Mouse (Mus musculus): ENCODE results near the gene Pdxdc1. TPM values are rescaled to one million over a fixed set of nuclear protein-coding genes. Genes with fewer than 3 reads are reported as not detected.
"Not testable (repeated sequence)": the region's sequence is repeated elsewhere in the genome, so short reads cannot be mapped to it uniquely, and the experiment has no call there.

Pdxdc1 gene
- polyA plus RNA-seq, 1 experiment = 36.0 TPM

- TF ChIP-seq FOSL1 (IDR thresholded peaks at IDR 0.05; ENCODE audit: insufficient read depth, low read length, poor library complexity, severe bottlenecking) (no peak), CEBPB (IDR thresholded peaks at IDR 0.05; ENCODE audit: low read depth) (no peak), MAX (IDR thresholded peaks at IDR 0.05) (no peak), USF1 (IDR thresholded peaks at IDR 0.05; ENCODE audit: low read depth) (no peak), MYOG (IDR thresholded peaks at IDR 0.05; ENCODE audit: control insufficient read depth, extremely low read depth, insufficient read length) (no peak), CTCF (IDR thresholded peaks at IDR 0.05; ENCODE audit: control insufficient read depth, insufficient read depth, insufficient read length) (no peak)
- Histone ChIP-seq H3K36me3 (ENCODE audit: control insufficient read depth, insufficient read depth) (peaks cover 34% of the 10 kb centered on the region), H3K4me3 (ENCODE audit: insufficient read depth, poor library complexity, severe bottlenecking) (no peak overlapping the region)
These were observed 19.7 kb downstream of the Pdxdc1 start for GRCm38 (mm10) chr16:13883094-13883774.

DNA sequence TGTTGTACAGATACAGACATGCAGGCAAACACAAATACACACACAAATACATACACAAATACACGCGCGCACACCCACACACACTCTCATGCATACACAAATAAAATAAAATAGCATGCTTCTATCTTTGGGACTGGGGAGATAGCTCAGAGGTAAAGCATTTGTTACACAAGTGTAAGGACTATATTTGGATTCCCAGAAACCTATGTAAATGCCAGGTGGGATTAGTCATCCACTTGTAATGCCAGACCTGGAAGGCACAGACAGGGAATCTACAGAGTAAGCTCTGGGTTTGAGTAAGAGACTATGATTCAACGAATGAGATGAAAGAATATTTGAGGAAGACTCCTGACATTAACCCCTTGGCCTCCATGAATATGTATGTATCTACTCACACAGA is 27.4 kb downstream of the Pdxdc1 start:
- TF ChIP-seq MAX (IDR thresholded peaks at IDR 0.05) (no peak), CTCF (IDR thresholded peaks at IDR 0.05; ENCODE audit: control insufficient read depth, insufficient read depth, insufficient read length) (no peak), USF1 (IDR thresholded peaks at IDR 0.05; ENCODE audit: low read depth) (no peak), MYOG (IDR thresholded peaks at IDR 0.05; ENCODE audit: control insufficient read depth, extremely low read depth, insufficient read length) (no peak), CEBPB (IDR thresholded peaks at IDR 0.05; ENCODE audit: low read depth) (no peak), FOSL1 (IDR thresholded peaks at IDR 0.05; ENCODE audit: insufficient read depth, low read length, poor library complexity, severe bottlenecking) (no peak), MYOD1 (IDR thresholded peaks at IDR 0.05; ENCODE audit: control insufficient read depth, insufficient read length, low read depth) (no peak)
- Histone ChIP-seq H3K79me2 (ENCODE audit: control insufficient read depth, insufficient read depth) (no peaks in the 10 kb centered on the region), H3K36me3 (ENCODE audit: control insufficient read depth, insufficient read depth) (peaks cover 29% of the 10 kb centered on the region), H3K4me3 (ENCODE audit: insufficient read depth, poor library complexity, severe bottlenecking) (no peak overlapping the region), H3K27me3 (ENCODE audit: control insufficient read depth, insufficient read depth, insufficient read length) (no peaks in the 10 kb centered on the region), H3ac (ENCODE audit: control insufficient read depth, insufficient read length, low read depth) (no peak overlapping the region), H3K79me3 (ENCODE audit: low read depth) (no peaks in the 10 kb centered on the region)

More at GRCm38 (mm10) chr16:13883094-13883774, 19.7 kb downstream of the Pdxdc1 start:
- peaks cover 26% of the 10 kb centered on the region for H3K79me2 ChIP-seq (ENCODE audit: control insufficient read depth, insufficient read depth)
- H3ac ChIP-seq (ENCODE audit: control insufficient read depth, insufficient read length, low read depth) = no peak overlapping the region
- H3K27me3 ChIP-seq (ENCODE audit: control insufficient read depth, insufficient read depth, insufficient read length) = no peaks in the 10 kb centered on the region
- H3K79me3 ChIP-seq (ENCODE audit: low read depth) = peaks cover 11% of the 10 kb centered on the region

GRCm38 (mm10) chr16:13867910-13868514 is 34.9 kb downstream of the Pdxdc1 start:
- Histone ChIP-seq H3K79me3 (ENCODE audit: low read depth) (no peaks in the 10 kb centered on the region), H3K27me3 (ENCODE audit: control insufficient read depth, insufficient read depth, insufficient read length) (no peaks in the 10 kb centered on the region), H3K36me3 (ENCODE audit: control insufficient read depth, insufficient read depth) (peaks cover 30% of the 10 kb centered on the region)

DNA sequence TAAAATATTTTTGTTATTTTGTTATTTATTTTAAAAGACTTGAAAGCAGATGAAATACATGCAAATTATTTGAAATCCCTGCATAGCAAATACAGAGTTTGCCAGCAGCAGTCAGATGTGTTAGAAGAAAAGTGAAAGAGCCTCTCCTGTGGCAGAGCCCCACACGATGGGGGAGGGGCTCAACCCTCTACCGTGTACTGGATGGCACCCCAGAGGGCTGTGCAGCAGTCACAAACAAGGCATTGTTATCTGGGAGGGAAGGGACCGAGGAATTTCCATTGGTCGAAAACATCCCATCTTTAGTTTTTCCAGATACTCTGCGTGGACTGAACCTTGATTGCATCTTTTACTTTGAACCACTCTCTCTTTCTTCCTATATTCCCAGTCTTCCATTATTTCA is 35.5 kb downstream of the Pdxdc1 start:
- peaks cover 36% of the 10 kb centered on the region for H3K36me3 ChIP-seq (ENCODE audit: control insufficient read depth, insufficient read depth)
- not testable (repeated sequence) for H3K79me2 ChIP-seq (ENCODE audit: control insufficient read depth, insufficient read depth); H3K4me3 ChIP-seq (ENCODE audit: insufficient read depth, poor library complexity, severe bottlenecking); H3K27me3 ChIP-seq (ENCODE audit: control insufficient read depth, insufficient read depth, insufficient read length); H3ac ChIP-seq (ENCODE audit: control insufficient read depth, insufficient read length, low read depth); H3K79me3 ChIP-seq (ENCODE audit: low read depth)

More at GRCm38 (mm10) chr16:13867910-13868514, 34.9 kb downstream of the Pdxdc1 start:
- Histone ChIP-seq H3K4me3 (ENCODE audit: insufficient read depth, poor library complexity, severe bottlenecking) (no peak overlapping the region), H3ac (ENCODE audit: control insufficient read depth, insufficient read length, low read depth) (no peak overlapping the region), H3K79me2 (ENCODE audit: control insufficient read depth, insufficient read depth) (no peaks in the 10 kb centered on the region)
- no peak for TF ChIP-seq MYOD1 (IDR thresholded peaks at IDR 0.05; ENCODE audit: control insufficient read depth, insufficient read length, low read depth)
- no peak for TF ChIP-seq FOSL1 (IDR thresholded peaks at IDR 0.05; ENCODE audit: insufficient read depth, low read length, poor library complexity, severe bottlenecking)
- no peak for TF ChIP-seq CEBPB (IDR thresholded peaks at IDR 0.05; ENCODE audit: low read depth)
- TF ChIP-seq MAX (IDR thresholded peaks at IDR 0.05) = no peak
- TF ChIP-seq USF1 (IDR thresholded peaks at IDR 0.05; ENCODE audit: low read depth) = no peak
- no peak for TF ChIP-seq MYOG (IDR thresholded peaks at IDR 0.05; ENCODE audit: control insufficient read depth, extremely low read depth, insufficient read length)
- no peak for TF ChIP-seq CTCF (IDR thresholded peaks at IDR 0.05; ENCODE audit: control insufficient read depth, insufficient read depth, insufficient read length)

GRCm38 (mm10) chr16:13866616-13867015 is 36.3 kb downstream of the Pdxdc1 start:
- Histone ChIP-seq H3ac (ENCODE audit: control insufficient read depth, insufficient read length, low read depth) (no peak overlapping the region), H3K4me3 (ENCODE audit: insufficient read depth, poor library complexity, severe bottlenecking) (no peak overlapping the region), H3K36me3 (ENCODE audit: control insufficient read depth, insufficient read depth) (peaks cover 38% of the 10 kb centered on the region), H3K79me2 (ENCODE audit: control insufficient read depth, insufficient read depth) (no peaks in the 10 kb centered on the region), H3K79me3 (ENCODE audit: low read depth) (no peaks in the 10 kb centered on the region), H3K27me3 (ENCODE audit: control insufficient read depth, insufficient read depth, insufficient read length) (no peaks in the 10 kb centered on the region)
- TF ChIP-seq MAX (IDR thresholded peaks at IDR 0.05) (no peak), CEBPB (IDR thresholded peaks at IDR 0.05; ENCODE audit: low read depth) (no peak), CTCF (IDR thresholded peaks at IDR 0.05; ENCODE audit: control insufficient read depth, insufficient read depth, insufficient read length) (no peak), USF1 (IDR thresholded peaks at IDR 0.05; ENCODE audit: low read depth) (no peak), MYOD1 (IDR thresholded peaks at IDR 0.05; ENCODE audit: control insufficient read depth, insufficient read length, low read depth) (no peak), FOSL1 (IDR thresholded peaks at IDR 0.05; ENCODE audit: insufficient read depth, low read length, poor library complexity, severe bottlenecking) (no peak), MYOG (IDR thresholded peaks at IDR 0.05; ENCODE audit: control insufficient read depth, extremely low read depth, insufficient read length) (no peak)

- no peak overlapping the region for H3ac ChIP-seq (ENCODE audit: control insufficient read depth, insufficient read length, low read depth)
- H3K36me3 ChIP-seq (ENCODE audit: control insufficient read depth, insufficient read depth) = peaks cover 38% of the 10 kb centered on the region
- H3K79me2 ChIP-seq (ENCODE audit: control insufficient read depth, insufficient read depth) = no peaks in the 10 kb centered on the region
- H3K79me3 ChIP-seq (ENCODE audit: low read depth) = no peaks in the 10 kb centered on the region
- no peak overlapping the region for H3K4me3 ChIP-seq (ENCODE audit: insufficient read depth, poor library complexity, severe bottlenecking)
- H3K27me3 ChIP-seq (ENCODE audit: control insufficient read depth, insufficient read depth, insufficient read length) = no peaks in the 10 kb centered on the region
- TF ChIP-seq FOSL1 (IDR thresholded peaks at IDR 0.05; ENCODE audit: insufficient read depth, low read length, poor library complexity, severe bottlenecking) = no peak
- no peak for TF ChIP-seq MAX (IDR thresholded peaks at IDR 0.05)
- no peak for TF ChIP-seq USF1 (IDR thresholded peaks at IDR 0.05; ENCODE audit: low read depth)
- TF ChIP-seq CEBPB (IDR thresholded peaks at IDR 0.05; ENCODE audit: low read depth) = no peak
- TF ChIP-seq CTCF (IDR thresholded peaks at IDR 0.05; ENCODE audit: control insufficient read depth, insufficient read depth, insufficient read length) = no peak
- no peak for TF ChIP-seq MYOD1 (IDR thresholded peaks at IDR 0.05; ENCODE audit: control insufficient read depth, insufficient read length, low read depth)
- TF ChIP-seq MYOG (IDR thresholded peaks at IDR 0.05; ENCODE audit: control insufficient read depth, extremely low read depth, insufficient read length) = no peak
These were observed 36.9 kb downstream of the Pdxdc1 start for GRCm38 (mm10) chr16:13866076-13866475.
